Mouse (Mus musculus): Measurements from ENCODE around the gene Wfdc5. TPM values are rescaled to one million over a fixed set of nuclear protein-coding genes. Genes with fewer than 3 reads are reported as not detected.

Wfdc5 gene
- total and polyA plus RNA-seq, 3 experiments: not detected

GRCm38 (mm10) chr2:164144541-164144940 lies 38.0 kb downstream of the Wfdc5 start:
- H3K9ac ChIP-seq (ENCODE audit: insufficient read depth, low read depth): no peak overlapping the region
- dilution Hi-C loops (cut with MboI; ENCODE audit: extremely low pct_ligation_motif_present, extremely low pct_unique_long_range_greater_than_20kb, low sequenced_read_pairs) (no loop called here), in situ Hi-C loops (cut with MboI; ENCODE audit: low pct_ligation_motif_present, low pct_unique_long_range_greater_than_20kb, low sequenced_read_pairs) (no loop called here)
- no peaks in the 10 kb centered on the region for H3K27me3 ChIP-seq (replicated peaks)
- no peaks in the 10 kb centered on the region for H3K9me3 ChIP-seq (replicated peaks; ENCODE audit: low read length)
- TF ChIP-seq TCF12 (IDR thresholded peaks at IDR 0.05; ENCODE audit: low read depth, low read length) (no peak), BHLHE40 (IDR thresholded peaks at IDR 0.05; ENCODE audit: low read depth, low read length) (no peak), RAD21 (IDR thresholded peaks at IDR 0.05; ENCODE audit: low read depth, low read length) (no peak), RCOR1 (conservative IDR thresholded peaks at IDR 0.05; ENCODE audit: low read depth, low read length) (no peak)
- no peak overlapping the region for H3K27ac ChIP-seq (ENCODE audit: insufficient read depth, low read depth)
- H3K36me3 ChIP-seq (replicated peaks in 1 of 2; ENCODE audit: control insufficient read depth in 1 of 2, insufficient read depth in 1 of 2, low read length in 1 of 2): peaks cover 50 to 89% of the 10 kb centered on the region in 2 experiments
- H3K4me3 ChIP-seq (replicated peaks in 1 of 3; ENCODE audit: low read depth in 2 of 3, low read length in 2 of 3, poor library complexity in 1 of 3): no peak overlapping the region
- no peak overlapping the region for H3K4me2 ChIP-seq (ENCODE audit: insufficient read depth, low read depth, poor library complexity, severe bottlenecking)
- no peak for DNase-seq (ENCODE audit: extremely low read depth)
- H3K4me1 ChIP-seq (ENCODE audit: control insufficient read depth in 1 of 2, insufficient read depth in 2 of 2): peaks cover 5 to 90% of the 10 kb centered on the region in 2 experiments; a peak in 3 of 4 replicates
- H3K79me2 ChIP-seq (replicated peaks; ENCODE audit: control insufficient read depth, extremely low read depth, insufficient read depth, poor library complexity, severe bottlenecking): peaks cover 8% of the 10 kb centered on the region

GRCm38 (mm10) chr2:164144025-164144424 lies 38.5 kb downstream of the Wfdc5 start:
- TF ChIP-seq NRF1 (IDR thresholded peaks at IDR 0.05; ENCODE audit: low read depth, low read length) (no peak), BHLHE40 (IDR thresholded peaks at IDR 0.05; ENCODE audit: low read depth, low read length) (peak; percentile 24; the same call in 1 of the 2 replicates)
- in situ Hi-C loops (cut with MboI; ENCODE audit: low pct_ligation_motif_present, low pct_unique_long_range_greater_than_20kb, low sequenced_read_pairs): no loop called here
- Histone ChIP-seq H3K27me3 (replicated peaks) (no peaks in the 10 kb centered on the region), H3K4me2 (ENCODE audit: insufficient read depth, low read depth, poor library complexity, severe bottlenecking) (no peak overlapping the region), H3K79me2 (replicated peaks; ENCODE audit: control insufficient read depth, extremely low read depth, insufficient read depth, poor library complexity, severe bottlenecking) (peaks cover 8% of the 10 kb centered on the region), H3K9ac (ENCODE audit: insufficient read depth, low read depth) (no peak overlapping the region), H3K4me3 (replicated peaks in 1 of 3; ENCODE audit: low read depth in 2 of 3, low read length in 2 of 3, poor library complexity in 1 of 3) (no peak overlapping the region), H3K4me1 (ENCODE audit: control insufficient read depth in 1 of 2, insufficient read depth in 2 of 2) (peaks cover 5 to 89% of the 10 kb centered on the region in 2 experiments; a peak in 3 of 4 replicates), H3K9me3 (replicated peaks; ENCODE audit: low read length) (no peaks in the 10 kb centered on the region), H3K27ac (ENCODE audit: insufficient read depth, low read depth) (no peak overlapping the region), H3K36me3 (replicated peaks in 1 of 2; ENCODE audit: control insufficient read depth in 1 of 2, insufficient read depth in 1 of 2, low read length in 1 of 2) (peaks cover 45 to 84% of the 10 kb centered on the region in 2 experiments)
- DNase-seq (ENCODE audit: extremely low read depth): peak; percentile 60
- dilution Hi-C loops (cut with MboI; ENCODE audit: extremely low pct_ligation_motif_present, extremely low pct_unique_long_range_greater_than_20kb, low sequenced_read_pairs): no loop called here

GRCm38 (mm10) chr2:164142021-164142420 lies 40.5 kb downstream of the Wfdc5 start:
- H3K79me2 ChIP-seq (replicated peaks; ENCODE audit: control insufficient read depth, extremely low read depth, insufficient read depth, poor library complexity, severe bottlenecking): peaks cover 13% of the 10 kb centered on the region
- no peak overlapping the region for H3K4me2 ChIP-seq (ENCODE audit: insufficient read depth, low read depth, poor library complexity, severe bottlenecking)
- dilution Hi-C loops (cut with MboI; ENCODE audit: extremely low pct_ligation_motif_present, extremely low pct_unique_long_range_greater_than_20kb, low sequenced_read_pairs): no loop called here
- DNase-seq (ENCODE audit: extremely low read depth): no peak
- no peak overlapping the region for H3K9ac ChIP-seq (ENCODE audit: insufficient read depth, low read depth)
- no peak overlapping the region for H3K4me3 ChIP-seq (replicated peaks in 1 of 3; ENCODE audit: low read depth in 2 of 3, low read length in 2 of 3, poor library complexity in 1 of 3)
- H3K36me3 ChIP-seq (replicated peaks in 1 of 2; ENCODE audit: control insufficient read depth in 1 of 2, insufficient read depth in 1 of 2, low read length in 1 of 2): peaks cover 47 to 84% of the 10 kb centered on the region in 2 experiments
- no peaks in the 10 kb centered on the region for H3K27me3 ChIP-seq (replicated peaks)
- in situ Hi-C loops (cut with MboI; ENCODE audit: low pct_ligation_motif_present, low pct_unique_long_range_greater_than_20kb, low sequenced_read_pairs): no loop called here
- no peaks in the 10 kb centered on the region for H3K9me3 ChIP-seq (replicated peaks; ENCODE audit: low read length)
- no peak overlapping the region for H3K27ac ChIP-seq (ENCODE audit: insufficient read depth, low read depth)
- H3K4me1 ChIP-seq (ENCODE audit: control insufficient read depth in 1 of 2, insufficient read depth in 2 of 2): peaks cover 5 to 78% of the 10 kb centered on the region in 2 experiments; a peak in 3 of 4 replicates
- TF ChIP-seq IRF4 (IDR thresholded peaks at IDR 0.05; ENCODE audit: low read depth, low read length) (no peak), CHD2 (IDR thresholded peaks at IDR 0.05; ENCODE audit: low read length) (no peak), HCFC1 (IDR thresholded peaks at IDR 0.05; ENCODE audit: low read depth, low read length) (no peak), RAD21 (IDR thresholded peaks at IDR 0.05; ENCODE audit: low read depth, low read length) (no peak), CHD1 (IDR thresholded peaks at IDR 0.05; ENCODE audit: low read depth, low read length) (no peak), GABPA (IDR thresholded peaks at IDR 0.05; ENCODE audit: insufficient replicate concordance, low read depth, low read length) (no peak), POLR2AphosphoS2 (IDR thresholded peaks at IDR 0.05; ENCODE audit: low read depth, low read length) (no peak), SMC3 (IDR thresholded peaks at IDR 0.05; ENCODE audit: low read depth, low read length) (no peak), NRF1 (IDR thresholded peaks at IDR 0.05; ENCODE audit: low read depth, low read length) (no peak), SIN3A (IDR thresholded peaks at IDR 0.05; ENCODE audit: low read length) (no peak), ZC3H11A (IDR thresholded peaks at IDR 0.05; ENCODE audit: low read depth, low read length) (no peak), ZMIZ1 (IDR thresholded peaks at IDR 0.05; ENCODE audit: low read depth, low read length) (no peak)

All from CH12.LX (cell line).